Mouse (Mus musculus) layer of hippocampus, postnatal 14 days (tissue): ENCODE results near the gene Zfp839. TPM values are rescaled to one million over a fixed set of nuclear protein-coding genes. Genes with fewer than 3 reads are reported as not detected.
A peak's percentile ranks its signal among the peaks of the same experiment; 100 is the strongest.
"Not testable (repeated sequence)": the region's sequence is repeated elsewhere in the genome, so short reads cannot be mapped to it uniquely, and the experiment has no call there.

Experiments
- DNase-seq, 2 experiments: peaks; one replicate each; pipeline ENCODE4 v3.0.0; 2021 to 2022; ENCODE audit warnings: low spot score in 2 of 2, mixed read lengths in 1 of 2
- total RNA-seq, 2 experiments: library from RNA; stranded (reverse); gene quantifications; 2 replicates each; pipeline ENCODE4 v1.2.3; 2021

The Zfp839 gene
- total RNA-seq, 2 experiments from 2014 or later: 9.8 to 11.2 TPM

DNA sequence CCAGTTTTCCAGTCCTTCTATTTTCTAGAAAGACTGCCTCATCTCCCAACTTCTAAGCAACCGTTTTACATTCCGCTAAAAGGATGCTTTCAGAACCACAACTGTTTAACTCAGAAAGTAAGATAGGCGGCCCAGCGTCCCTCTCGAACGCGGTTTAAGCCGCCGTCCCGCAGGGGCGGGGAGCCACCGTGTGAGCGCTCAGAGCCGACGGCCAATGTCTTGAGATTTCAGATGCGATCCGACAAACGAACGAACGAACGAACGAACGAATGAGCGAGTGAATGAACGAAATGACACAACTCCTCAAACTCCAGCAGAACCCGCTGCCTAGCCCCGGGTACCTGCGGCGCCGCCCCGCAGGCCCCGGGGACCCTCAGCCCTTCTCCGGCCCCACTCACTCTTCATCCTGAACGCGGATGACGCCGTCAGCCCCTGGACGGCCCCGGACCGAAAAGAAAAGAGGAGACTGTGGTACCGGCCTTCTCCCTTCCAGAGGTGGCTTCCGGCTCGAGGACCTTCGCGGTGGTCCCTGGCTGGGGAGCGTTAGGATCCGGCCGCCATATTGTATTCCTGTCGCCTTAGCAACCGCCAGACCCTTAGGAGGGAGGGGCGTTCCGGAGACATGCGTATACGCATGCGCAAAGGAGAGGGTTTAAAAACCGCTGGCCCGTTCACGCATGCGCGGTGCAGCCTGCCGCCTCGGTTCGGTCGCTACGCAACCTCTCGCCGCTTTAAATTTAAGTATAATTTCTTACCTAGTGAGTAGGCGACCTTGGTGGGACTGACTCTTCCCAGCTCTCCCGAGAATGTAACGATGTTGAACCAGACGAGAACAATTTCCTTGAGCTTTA lies 9.5 kb upstream of the Zfp839 start, which contains the start of gene Mok:
TSS of gene Mok (minus strand) at position 592 of the 851 bp plus-strand sequence.
- peak; percentile 98 for DNase-seq

GRCm38 (mm10) chr12:110841731-110842493 lies 8.1 kb upstream of the Zfp839 start:
- no peak for DNase-seq

DNA sequence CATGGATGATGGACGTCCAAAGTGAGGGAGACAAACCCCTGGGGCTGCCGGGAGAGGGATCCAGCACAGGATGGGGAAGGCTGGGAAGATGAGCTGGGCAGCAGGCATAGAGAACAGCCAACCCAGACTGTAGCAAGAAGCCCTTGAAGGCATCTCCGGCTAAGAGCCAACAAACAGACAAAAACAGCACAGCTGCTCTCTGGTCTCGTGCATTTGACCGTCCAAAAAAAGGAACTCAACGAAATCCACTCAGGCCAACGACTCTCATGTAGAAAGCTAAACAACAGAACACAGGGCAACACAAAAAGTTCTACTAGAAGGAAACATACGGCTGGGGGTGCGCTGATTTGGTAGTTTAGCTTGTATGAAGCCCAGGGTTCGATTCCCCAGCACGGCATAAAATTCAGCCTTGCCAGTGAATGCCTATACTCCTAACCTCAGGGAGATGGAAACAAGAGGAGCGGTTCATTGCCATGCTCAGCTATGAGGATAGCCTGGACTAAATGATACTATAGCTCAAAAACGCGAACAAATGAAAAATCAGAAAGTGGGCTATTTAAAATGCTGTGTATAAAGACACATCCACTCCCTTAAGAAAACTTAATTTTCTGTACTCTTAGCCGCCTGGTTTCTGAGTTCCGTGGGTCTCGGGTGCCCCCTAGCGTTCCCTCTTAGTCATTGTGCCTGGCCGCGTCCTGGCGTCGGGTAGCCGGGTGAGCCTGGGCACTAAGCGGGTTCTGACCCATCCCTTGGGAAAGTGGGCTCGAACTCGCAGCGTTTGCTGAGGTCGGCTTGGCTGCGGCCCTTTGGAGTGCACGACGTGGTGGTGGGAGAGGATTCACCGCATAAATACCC lies 6.6 kb upstream of the Zfp839 start:
- peak; percentile 83 to 85 for DNase-seq

DNA sequence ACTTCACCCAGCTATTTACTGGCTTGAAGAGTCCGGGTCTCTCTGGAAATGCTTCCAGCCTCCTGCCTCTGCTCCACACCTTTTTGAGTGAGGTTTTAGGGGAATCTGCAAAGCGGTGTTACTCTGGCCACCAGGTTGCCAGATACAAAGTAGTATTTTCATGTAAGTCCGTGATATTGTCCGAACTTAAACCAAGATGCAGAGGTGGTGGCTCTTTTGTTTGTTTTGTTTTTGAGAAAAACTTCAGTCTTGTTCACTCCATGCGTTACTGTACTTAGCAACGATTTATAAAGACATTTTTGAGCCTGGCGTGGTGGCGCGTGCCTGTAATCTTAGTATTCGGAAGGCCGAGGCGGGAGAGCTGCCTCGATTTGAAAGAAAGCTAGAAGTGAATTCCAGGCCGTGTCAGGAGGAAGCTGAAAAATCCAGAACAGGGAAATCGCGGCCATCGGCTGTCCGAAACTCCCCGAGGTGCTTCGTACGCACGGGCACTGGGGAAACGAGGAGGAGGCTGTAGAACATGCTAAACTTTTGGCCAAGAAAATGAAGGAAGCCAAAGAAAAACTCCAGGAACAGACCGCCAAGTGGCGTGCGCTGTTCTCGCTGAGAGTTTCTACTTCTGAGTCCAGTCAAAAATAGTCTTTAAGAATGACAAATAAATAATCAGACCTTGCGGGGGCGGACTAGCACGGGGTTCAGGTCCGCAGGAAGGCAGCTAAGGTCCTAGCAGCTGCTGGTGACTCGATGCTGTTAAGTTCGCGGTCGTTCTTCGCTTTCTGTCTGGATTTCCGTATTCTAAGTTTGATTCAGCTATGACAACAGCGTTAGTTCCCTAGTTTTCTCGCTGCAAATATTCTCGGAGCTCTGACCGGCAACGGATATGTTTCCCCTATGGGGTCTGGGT lies 5.6 kb upstream of the Zfp839 start:
- DNase-seq: no peak

- peak; percentile 72 to 85 for DNase-seq
These were observed 4.7 kb upstream of the Zfp839 start for GRCm38 (mm10) chr12:110845131-110845880.

GRCm38 (mm10) chr12:110846191-110846765 lies 3.8 kb upstream of the Zfp839 start:
- DNase-seq: no peak

DNA sequence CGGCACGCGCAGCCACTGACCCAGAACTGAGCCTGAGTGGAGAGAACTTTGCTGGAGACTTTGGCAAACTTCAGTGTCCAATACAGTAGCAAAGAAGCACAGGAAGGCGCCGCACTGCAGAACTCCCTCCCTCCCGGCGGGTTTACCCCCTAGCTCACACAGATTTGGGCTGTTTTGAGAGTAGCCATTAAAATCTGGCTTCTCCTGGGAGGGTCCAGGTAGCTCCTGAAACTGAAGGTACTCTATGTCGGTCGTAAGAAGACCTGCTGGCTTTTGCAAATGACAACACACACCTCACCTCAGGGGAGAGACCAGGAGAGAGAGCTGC lies 840 bp downstream of the Zfp839 start:
- DNase-seq: no peak

DNA sequence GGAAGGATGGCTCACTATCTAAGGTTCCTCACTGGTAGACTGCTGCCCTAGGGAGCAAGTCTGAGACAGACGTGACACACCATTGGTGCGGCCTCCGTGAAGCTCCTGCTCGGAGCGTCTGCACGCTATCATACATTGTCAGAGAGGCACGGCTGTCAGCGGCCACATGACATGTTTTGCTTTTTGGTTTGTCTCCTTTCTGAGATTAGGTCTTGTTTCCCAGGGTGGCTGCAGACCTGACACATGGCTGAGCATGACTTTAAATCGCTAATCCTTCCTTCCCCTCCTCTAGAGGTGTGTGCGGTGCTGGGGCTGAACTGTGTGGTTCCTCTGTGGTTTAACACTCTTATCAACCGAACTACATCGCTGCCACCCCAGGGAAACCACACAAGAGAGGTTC lies 1.4 kb downstream of the Zfp839 start:
- no peak for DNase-seq

DNA sequence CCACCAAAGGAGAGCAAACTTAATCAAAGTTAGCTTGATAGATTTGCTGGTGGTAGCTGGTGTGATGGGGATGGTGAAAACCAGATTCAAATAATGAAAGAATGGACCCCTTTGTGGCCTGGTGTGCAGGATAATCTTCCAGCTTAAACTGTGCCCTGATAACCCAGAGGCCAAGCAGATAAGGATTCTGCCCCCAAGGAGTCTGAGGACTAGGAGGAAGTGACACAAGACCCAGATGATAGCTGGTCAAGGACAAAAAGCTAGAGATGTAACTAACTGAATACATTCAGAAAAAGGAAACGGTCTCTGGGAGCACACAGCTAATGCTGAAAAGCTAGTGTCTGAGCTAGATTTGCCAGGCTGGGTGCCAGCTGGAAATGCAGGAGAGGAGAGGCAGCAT lies 1.9 kb downstream of the Zfp839 start:
- no peak for DNase-seq

DNA sequence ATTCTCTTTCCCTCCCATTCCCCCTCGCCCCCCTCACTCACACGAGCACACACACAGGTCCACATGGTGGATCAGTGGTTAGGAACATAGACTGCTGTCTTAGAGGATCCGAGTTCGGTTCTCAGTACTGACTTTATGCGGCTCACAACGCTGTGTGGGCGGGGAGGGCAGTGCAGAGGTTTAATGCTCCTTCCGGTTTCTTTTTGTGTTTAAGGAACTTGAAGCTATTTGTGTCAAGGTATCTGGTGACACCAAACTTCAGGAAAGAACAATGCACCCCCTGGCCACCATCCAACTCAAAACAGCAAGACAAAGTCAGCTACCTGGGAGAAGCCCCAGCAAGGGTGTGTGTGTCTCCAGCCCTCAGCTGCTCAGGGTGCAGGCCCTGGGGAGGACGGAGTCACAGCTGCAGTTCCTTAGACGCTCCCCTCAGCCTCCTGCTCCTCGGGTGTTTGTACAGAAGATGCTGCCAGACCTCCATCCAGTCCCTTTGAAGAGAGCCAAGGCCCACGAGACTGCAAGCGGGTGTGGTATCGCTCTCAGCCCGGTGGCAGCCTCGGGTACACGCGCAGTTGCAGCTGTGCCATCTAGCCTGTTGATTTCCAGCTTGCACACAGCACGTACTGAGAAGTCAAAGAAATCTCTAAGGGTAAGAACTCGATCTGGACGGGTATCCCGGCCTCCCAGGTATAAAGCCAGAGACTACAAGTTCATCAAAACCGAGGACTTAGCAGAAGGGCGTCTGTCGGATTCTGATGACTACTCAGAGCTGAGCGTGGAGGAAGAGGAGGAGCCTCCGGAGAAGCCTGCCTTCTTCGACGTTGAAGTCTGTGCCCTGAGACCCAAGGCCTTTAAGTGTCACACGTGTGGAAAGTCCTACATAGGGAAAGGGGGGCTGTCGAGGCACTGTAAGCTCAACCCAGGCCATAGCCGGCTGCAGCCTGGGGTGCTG lies 5.0 kb downstream of the Zfp839 start:
- DNase-seq: no peak

DNA sequence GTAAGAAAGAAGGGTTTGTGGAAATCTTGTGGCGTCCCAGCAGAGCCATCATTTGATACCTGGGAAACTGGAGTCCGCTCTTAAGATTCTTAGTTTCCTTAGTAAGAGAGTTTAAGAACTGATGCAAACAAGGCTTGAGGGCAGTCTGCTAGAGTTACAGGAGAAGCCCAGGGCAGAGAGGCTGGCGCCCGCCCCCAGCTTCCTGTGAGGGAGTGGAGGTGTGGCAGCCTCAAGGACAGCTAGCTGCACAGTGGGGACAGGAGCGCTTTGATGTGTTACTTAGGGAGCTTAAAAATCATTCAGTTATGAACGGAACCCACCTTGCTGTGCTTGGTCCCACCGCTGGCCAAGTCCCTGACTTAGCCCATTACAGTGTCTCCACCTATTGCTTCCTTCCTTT lies 7.1 kb downstream of the Zfp839 start:
- no peak for DNase-seq

DNA sequence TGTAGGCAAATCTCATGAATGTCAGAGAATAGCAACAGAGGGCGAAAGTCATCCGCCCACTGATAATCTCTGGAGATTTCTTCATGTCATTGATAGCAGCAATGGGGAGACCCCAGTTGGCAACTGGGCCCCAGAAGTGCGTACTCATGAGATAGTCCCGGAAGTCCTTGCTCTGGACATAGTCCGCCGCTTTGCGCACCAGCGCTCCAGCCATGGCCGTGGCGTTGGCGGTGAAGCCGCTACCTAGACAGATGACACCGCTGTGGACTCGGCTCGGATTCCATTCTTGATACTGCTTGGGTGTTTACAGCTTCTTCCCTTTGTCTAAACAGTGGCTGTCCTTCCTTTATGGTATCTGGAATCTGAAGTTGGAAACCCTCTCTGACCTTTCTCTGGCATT lies 8.6 kb downstream of the Zfp839 start:
- not testable (repeated sequence) for DNase-seq

DNA sequence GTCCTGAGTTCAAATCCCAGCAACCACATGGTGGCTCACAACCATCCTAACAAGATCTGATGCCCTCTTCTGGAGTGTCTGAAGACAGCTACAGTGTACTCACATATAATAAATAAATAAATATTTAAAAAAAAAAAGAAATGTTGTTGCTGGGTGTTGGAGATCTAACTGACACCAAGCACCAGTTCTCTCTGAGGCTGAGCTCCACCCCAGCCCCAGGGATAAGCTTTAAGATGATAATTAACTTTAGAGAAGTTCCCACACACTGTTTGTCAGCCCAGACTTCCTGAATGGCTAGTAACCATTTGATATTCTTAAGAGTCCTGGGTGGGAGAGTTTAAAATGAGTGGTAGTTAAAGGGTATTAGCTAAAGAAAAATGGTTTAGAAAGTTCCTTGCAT lies 10.2 kb downstream of the Zfp839 start:
- no peak for DNase-seq

- DNase-seq: no peak
These were observed 11.2 kb downstream of the Zfp839 start for GRCm38 (mm10) chr12:110861256-110861655.

DNA sequence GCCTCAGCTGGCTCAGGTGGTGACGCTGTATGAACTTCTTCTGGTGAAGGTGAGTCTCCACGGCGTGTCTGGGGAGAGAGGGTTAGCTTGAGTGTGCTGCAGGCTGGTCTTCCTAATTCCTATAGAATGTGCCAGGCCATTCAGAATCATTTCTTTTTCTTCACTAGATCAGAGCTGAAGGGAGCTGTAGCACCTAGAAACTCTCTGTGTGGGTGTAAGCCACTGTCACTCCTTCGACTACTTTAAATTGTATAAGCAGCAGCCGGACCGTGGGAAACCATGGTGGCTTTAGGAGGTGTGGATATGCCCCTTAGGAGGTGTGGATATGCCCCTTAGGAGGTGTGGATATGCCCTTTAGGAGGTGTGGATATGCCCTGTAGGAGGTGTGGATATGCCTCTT lies 14.0 kb downstream of the Zfp839 start:
- DNase-seq: no peak

GRCm38 (mm10) chr12:110865571-110865970 lies 15.5 kb downstream of the Zfp839 start:
- no peak for DNase-seq

GRCm38 (mm10) chr12:110865989-110866388 lies 15.9 kb downstream of the Zfp839 start:
- no peak for DNase-seq

GRCm38 (mm10) chr12:110870107-110870506 lies 20.1 kb downstream of the Zfp839 start:
- no peak for DNase-seq
